Mouse (Mus musculus) gastrocnemius, adult 2 months (tissue): ENCODE data around the gene Prss41. TPM values are rescaled to one million over a fixed set of nuclear protein-coding genes. Genes with fewer than 3 reads are reported as not detected.
A peak's percentile ranks its signal among the peaks of the same experiment; 100 is the strongest.
"Not testable (repeated sequence)": the region's sequence is repeated elsewhere in the genome, so short reads cannot be mapped to it uniquely, and the experiment has no call there.

ENCODE experiments used
- DNase-seq: peaks from one replicate; pipeline ENCODE4 v3.0.0; 2022
- H3K27ac ChIP-seq: fragments of 200-600 bp; 2 replicates; pipeline ENCODE4 v1.8.1; 2022; ENCODE audit warnings: mild to moderate bottlenecking
- H3K4me3 ChIP-seq: fragments of 200-600 bp; 2 replicates; pipeline ENCODE4 v1.8.1; 2022; ENCODE audit warnings: mild to moderate bottlenecking, moderate library complexity
- CTCF ChIP-seq: fragments of 200-600 bp; IDR thresholded peaks from 2 replicates; pipeline ENCODE4 v1.8.1; 2022; ENCODE audit warnings: antibody characterized with exemption, mild to moderate bottlenecking, moderate library complexity
- intact Hi-C: fragments of 180-260 bp; cut with DNase I; formaldehyde crosslinking; loops from one replicate; pipeline ENCODE4 v1.15.1; 2025
- long read RNA-seq, 2 experiments: library from polyadenylated mRNA; stranded (forward); transcript quantifications; one replicate each; pipeline ENCODE4 v2.0.0; 2021
- total RNA-seq, 2 experiments: library from RNA; stranded (reverse); gene quantifications; 2 replicates each; pipeline ENCODE4 v1.2.3; 2021

Gene Prss41
- total RNA-seq, result not detected
- long read RNA-seq, experiment 1, result 0 reads
- long read RNA-seq, experiment 2, result 0 reads

- DNase-seq, result peak; percentile 73
These were observed at the start of gene Prss41, which contains the start of gene Prss32 for GRCm38 (mm10) chr17:23843812-23844273. Gene Prss41, minus strand, starts transcription at chr17:23844172. Gene Prss32, plus strand, starts transcription at chr17:23843855.

GRCm38 (mm10) chr17:23880576-23880975 is 36.6 kb upstream of the Prss41 start, which contains the start of the genes Dcpp1 and Dcpp2:
Gene Dcpp1, plus strand, starts transcription at chr17:23880876.
Gene Dcpp2, plus strand, starts transcription at chr17:23880880.
- intact Hi-C loops, H3K27ac ChIP-seq, H3K4me3 ChIP-seq, DNase-seq: not testable (repeated sequence)

More at GRCm38 (mm10) chr17:23843812-23844273, at the start of gene Prss41, which contains the start of gene Prss32:
- no peak within 1 kb of the TSS for H3K27ac ChIP-seq
- intact Hi-C loops, result loop anchor here (2.0 kb wide), 2 partner anchors 69 to 95 kb away; no protein-coding TSS in a partner anchor
- H3K4me3 ChIP-seq, result peak within 1 kb of the TSS; percentile 52
- TF ChIP-seq CTCF, result peak; percentile 78

GRCm38 (mm10) chr17:23877166-23877565 is 33.2 kb upstream of the Prss41 start:
- no peak overlapping the region for H3K4me3 ChIP-seq
- intact Hi-C loops, result no loop called here
- no peak overlapping the region for H3K27ac ChIP-seq
- no peak for DNase-seq
- no peak for TF ChIP-seq CTCF

GRCm38 (mm10) chr17:23876741-23877140 is 32.8 kb upstream of the Prss41 start:
- intact Hi-C loops, result no loop called here
- Histone ChIP-seq H3K27ac (no peak overlapping the region), H3K4me3 (no peak overlapping the region)
- no peak for TF ChIP-seq CTCF
- no peak for DNase-seq

- no peak overlapping the region for H3K27ac ChIP-seq
- no peak overlapping the region for H3K4me3 ChIP-seq
- TF ChIP-seq CTCF, result peak; percentile 78
- intact Hi-C loops, result loop anchor here (1.0 to 5.0 kb wide), 2 partner anchors 48 to 86 kb away; no protein-coding TSS in a partner anchor
- DNase-seq, result peak; percentile 55
These were observed 30.2 kb upstream of the Prss41 start for GRCm38 (mm10) chr17:23873884-23874856.

GRCm38 (mm10) chr17:23868513-23868912 is 24.5 kb upstream of the Prss41 start:
- Histone ChIP-seq H3K4me3 (no peak overlapping the region), H3K27ac (no peak overlapping the region)
- TF ChIP-seq CTCF, result no peak
- intact Hi-C loops, result no loop called here
- peak; percentile 27 for DNase-seq

- no peak for TF ChIP-seq CTCF
These were observed 23.8 kb upstream of the Prss41 start, which contains the start of gene Prss21 for GRCm38 (mm10) chr17:23867756-23868155. Gene Prss21, plus strand, starts transcription at chr17:23868056.

GRCm38 (mm10) chr17:23862926-23863325 is 19.0 kb upstream of the Prss41 start:
- DNase-seq, result peak; percentile 26
- Histone ChIP-seq H3K27ac (no peak overlapping the region), H3K4me3 (no peak overlapping the region)
- TF ChIP-seq CTCF, result no peak
- intact Hi-C loops, result no loop called here

More at GRCm38 (mm10) chr17:23867756-23868155, 23.8 kb upstream of the Prss41 start, which contains the start of gene Prss21:
- intact Hi-C loops, result no loop called here
- no peak within 1 kb of the TSS for H3K4me3 ChIP-seq
- H3K27ac ChIP-seq, result no peak within 1 kb of the TSS
- DNase-seq, result no peak

- intact Hi-C loops, result no loop called here
- no peak overlapping the region for H3K27ac ChIP-seq
- H3K4me3 ChIP-seq, result no peak overlapping the region
- no peak for TF ChIP-seq CTCF
- peak; percentile 8 for DNase-seq
These were observed 13.9 kb upstream of the Prss41 start for GRCm38 (mm10) chr17:23857913-23858312.

GRCm38 (mm10) chr17:23857193-23857592 is 13.2 kb upstream of the Prss41 start:
- Histone ChIP-seq H3K27ac (no peak overlapping the region), H3K4me3 (no peak overlapping the region)
- TF ChIP-seq CTCF, result no peak
- intact Hi-C loops, result no loop called here
- peak; percentile 10 for DNase-seq

GRCm38 (mm10) chr17:23854229-23854765 is 10.3 kb upstream of the Prss41 start:
- no peak for DNase-seq
- intact Hi-C loops, result no loop called here
- Histone ChIP-seq H3K27ac (no peak overlapping the region), H3K4me3 (no peak overlapping the region)
- no peak for TF ChIP-seq CTCF

GRCm38 (mm10) chr17:23853292-23853691 is 9.3 kb upstream of the Prss41 start:
- H3K4me3 ChIP-seq, result no peak overlapping the region
- intact Hi-C loops, result no loop called here
- DNase-seq, result peak; percentile 62
- peak; percentile 57 for TF ChIP-seq CTCF
- no peak overlapping the region for H3K27ac ChIP-seq
